Mouse (Mus musculus): Measurements from ENCODE around the gene H2-Aa. TPM values are rescaled to one million over a fixed set of nuclear protein-coding genes. Genes with fewer than 3 reads are reported as not detected.

H2-Aa gene
- polyA plus RNA-seq, 1 experiment = 508 TPM

GRCm38 (mm10) chr17:34247047-34247446 is 40.6 kb downstream of the H2-Aa start:
- TF ChIP-seq CTCF (IDR thresholded peaks at IDR 0.05; ENCODE audit: insufficient read depth, low read depth, low read length) (no peak), POLR2A (IDR thresholded peaks at IDR 0.05; ENCODE audit: insufficient read depth, low read depth, low read length) (no peak)
- WGBS = 90% methylated on average over 3 of the region's 3 CpGs
- H3K4me3 ChIP-seq (ENCODE audit: insufficient read depth, low read depth, low read length) = no peak overlapping the region

DNA sequence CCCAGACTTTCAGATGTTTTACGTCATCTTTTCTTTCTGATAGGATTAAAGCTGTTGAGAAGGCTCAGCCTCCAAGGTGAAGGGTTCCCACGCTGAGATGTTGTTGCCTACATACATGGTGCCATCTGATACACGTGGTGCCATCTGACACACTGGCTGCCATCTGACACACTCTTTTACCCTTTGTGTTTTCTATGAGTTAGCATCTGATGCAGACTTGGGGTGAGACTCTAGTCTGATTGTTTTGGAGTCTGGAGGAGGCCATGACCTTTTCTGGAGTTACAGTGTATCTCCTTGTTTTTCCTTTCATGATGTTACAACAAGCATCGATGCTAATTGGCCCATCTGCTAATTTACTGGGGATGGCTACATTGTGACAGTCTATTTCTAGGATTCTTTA is 43.0 kb downstream of the H2-Aa start:
- no peak overlapping the region for H3K4me3 ChIP-seq (ENCODE audit: insufficient read depth, low read depth, low read length)
- TF ChIP-seq CTCF (IDR thresholded peaks at IDR 0.05; ENCODE audit: insufficient read depth, low read depth, low read length) (no peak), POLR2A (IDR thresholded peaks at IDR 0.05; ENCODE audit: insufficient read depth, low read depth, low read length) (no peak)
- peaks cover 6% of the 10 kb centered on the region; the same call in 1 of the 2 replicates for H3K4me1 ChIP-seq (ENCODE audit: control insufficient read depth, insufficient read depth, low read length)
- WGBS = 58% methylated on average over 4 of the region's 4 CpGs
- no peak overlapping the region for H3K27ac ChIP-seq (ENCODE audit: insufficient read depth, low read depth, low read length)

More at GRCm38 (mm10) chr17:34247047-34247446, 40.6 kb downstream of the H2-Aa start:
- Histone ChIP-seq H3K27ac (ENCODE audit: insufficient read depth, low read depth, low read length) (no peak overlapping the region), H3K4me1 (ENCODE audit: control insufficient read depth, insufficient read depth, low read length) (peaks cover 8% of the 10 kb centered on the region; the same call in 1 of the 2 replicates)

DNA sequence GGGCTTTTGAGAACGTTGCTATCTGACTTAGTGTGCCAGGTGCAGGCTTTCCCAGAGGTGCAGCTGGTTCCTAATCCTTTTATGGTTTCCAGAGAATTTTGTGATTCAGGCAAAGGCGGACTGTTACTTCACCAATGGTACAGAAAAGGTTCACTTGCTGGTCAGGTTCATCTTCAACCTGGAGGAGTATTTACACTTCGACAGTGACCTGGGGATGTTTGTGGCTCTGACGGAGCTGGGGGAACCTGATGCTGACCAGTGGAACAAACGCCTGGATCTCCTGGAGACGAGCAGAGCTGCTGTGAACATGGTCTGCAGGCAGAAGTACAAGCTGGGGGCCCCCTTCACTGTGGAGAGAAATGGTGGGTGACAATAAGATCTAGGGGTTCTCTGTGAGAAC is 46.7 kb downstream of the H2-Aa start:
- no peaks in the 10 kb centered on the region for H3K4me1 ChIP-seq (ENCODE audit: control insufficient read depth, insufficient read depth, low read length)
- H3K27ac ChIP-seq (ENCODE audit: insufficient read depth, low read depth, low read length) = no peak overlapping the region
- H3K4me3 ChIP-seq (ENCODE audit: insufficient read depth, low read depth, low read length) = no peak overlapping the region
- no peak for TF ChIP-seq POLR2A (IDR thresholded peaks at IDR 0.05; ENCODE audit: insufficient read depth, low read depth, low read length)
- WGBS = 86% methylated on average over 6 of the region's 6 CpGs

GRCm38 (mm10) chr17:34240366-34240765 is 47.3 kb downstream of the H2-Aa start:
- 66% methylated on average over 3 of the region's 3 CpGs for WGBS
- no peak for TF ChIP-seq POLR2A (IDR thresholded peaks at IDR 0.05; ENCODE audit: insufficient read depth, low read depth, low read length)
- no peak for TF ChIP-seq CTCF (IDR thresholded peaks at IDR 0.05; ENCODE audit: insufficient read depth, low read depth, low read length)
- no peaks in the 10 kb centered on the region for H3K4me1 ChIP-seq (ENCODE audit: control insufficient read depth, insufficient read depth, low read length)

DNA sequence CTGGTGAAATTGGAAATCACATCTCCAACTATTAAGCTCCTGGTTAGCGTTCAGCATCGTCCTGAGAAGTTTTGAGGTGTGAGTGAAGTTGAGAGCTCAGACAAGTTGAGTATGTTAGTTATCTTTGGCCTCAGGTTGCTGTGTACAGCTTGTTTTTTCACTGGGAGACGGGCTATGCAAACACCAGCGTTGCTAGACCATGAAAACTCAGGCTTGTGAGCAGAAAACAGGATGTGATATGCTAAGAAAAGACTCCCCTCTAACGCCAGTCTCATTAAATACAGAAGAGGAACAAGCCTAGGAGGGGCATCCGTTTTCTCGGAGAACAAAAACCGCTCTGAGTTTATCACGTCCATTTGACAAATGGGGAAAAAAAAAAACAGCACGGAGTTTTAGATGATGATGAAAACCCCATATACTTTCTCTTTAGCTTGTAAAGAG is 48.0 kb downstream of the H2-Aa start:
- WGBS = 59% methylated on average over 10 of the region's 10 CpGs
- Histone ChIP-seq H3K4me3 (ENCODE audit: insufficient read depth, low read depth, low read length) (no peak overlapping the region), H3K4me1 (ENCODE audit: control insufficient read depth, insufficient read depth, low read length) (no peaks in the 10 kb centered on the region), H3K27ac (ENCODE audit: insufficient read depth, low read depth, low read length) (no peak overlapping the region)
- TF ChIP-seq POLR2A (IDR thresholded peaks at IDR 0.05; ENCODE audit: insufficient read depth, low read depth, low read length) (no peak), CTCF (IDR thresholded peaks at IDR 0.05; ENCODE audit: insufficient read depth, low read depth, low read length) (no peak)

More at GRCm38 (mm10) chr17:34240366-34240765, 47.3 kb downstream of the H2-Aa start:
- no peak overlapping the region for H3K4me3 ChIP-seq (ENCODE audit: insufficient read depth, low read depth, low read length)
- no peak overlapping the region for H3K27ac ChIP-seq (ENCODE audit: insufficient read depth, low read depth, low read length)

DNA sequence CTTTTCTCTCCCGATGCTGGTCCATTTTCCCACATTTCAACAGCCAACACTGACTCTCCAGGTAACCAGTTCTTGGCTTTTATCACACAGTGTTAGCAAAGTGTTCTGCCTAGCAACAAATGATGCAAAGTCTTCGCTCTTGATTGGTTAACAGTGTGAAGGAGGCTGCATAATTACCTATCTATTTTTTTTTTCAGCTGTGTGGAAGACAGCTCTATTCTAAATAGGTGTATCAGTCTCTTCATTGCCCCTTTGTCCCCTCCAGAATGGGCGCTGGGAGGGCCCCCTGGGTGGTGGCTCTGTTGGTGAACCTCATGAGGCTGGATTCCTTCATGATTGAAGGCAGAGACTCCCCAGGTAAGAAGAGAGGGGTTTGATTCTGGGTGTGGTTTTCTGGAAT is 48.9 kb downstream of the H2-Aa start, which contains the start of gene H2-Ob:
TSS of gene H2-Ob (plus strand) at position 198 of the 400 bp plus-strand sequence.
- Histone ChIP-seq H3K4me1 (ENCODE audit: control insufficient read depth, insufficient read depth, low read length) (no peaks in the 10 kb centered on the region), H3K27ac (ENCODE audit: insufficient read depth, low read depth, low read length) (no peak within 1 kb of the TSS), H3K4me3 (ENCODE audit: insufficient read depth, low read depth, low read length) (no peak within 1 kb of the TSS)
- whole genome bisulfite sequencing = 57% methylated on average over 3 of the region's 3 CpGs
- TF ChIP-seq POLR2A (IDR thresholded peaks at IDR 0.05; ENCODE audit: insufficient read depth, low read depth, low read length) = no peak
- no peak for TF ChIP-seq CTCF (IDR thresholded peaks at IDR 0.05; ENCODE audit: insufficient read depth, low read depth, low read length)

DNA sequence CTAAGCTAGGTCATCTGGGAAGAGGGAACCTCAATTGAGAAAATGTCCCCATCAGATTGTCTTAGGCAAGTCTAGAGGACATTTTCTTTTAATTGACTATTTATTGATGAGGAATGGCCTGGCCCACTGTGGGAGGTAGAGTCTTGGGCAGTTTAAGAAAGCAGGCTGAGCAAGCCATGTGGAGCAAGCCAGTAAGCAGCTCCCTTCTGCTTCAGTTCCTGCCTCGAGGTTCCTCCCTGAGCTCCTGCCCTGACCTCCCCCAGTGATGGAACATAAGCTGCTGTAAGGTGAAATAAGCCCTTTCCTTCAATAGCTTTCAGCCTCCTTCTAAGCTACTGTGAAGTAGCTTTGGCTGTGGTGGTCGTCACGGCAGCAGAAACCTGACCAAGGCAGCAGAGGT is 49.9 kb downstream of the H2-Aa start:
- Histone ChIP-seq H3K4me1 (ENCODE audit: control insufficient read depth, insufficient read depth, low read length) (no peaks in the 10 kb centered on the region), H3K27ac (ENCODE audit: insufficient read depth, low read depth, low read length) (no peak overlapping the region), H3K4me3 (ENCODE audit: insufficient read depth, low read depth, low read length) (no peak overlapping the region)
- WGBS = 76% methylated on average over 3 of the region's 3 CpGs
- TF ChIP-seq POLR2A (IDR thresholded peaks at IDR 0.05; ENCODE audit: insufficient read depth, low read depth, low read length) (no peak), CTCF (IDR thresholded peaks at IDR 0.05; ENCODE audit: insufficient read depth, low read depth, low read length) (no peak)

DNA sequence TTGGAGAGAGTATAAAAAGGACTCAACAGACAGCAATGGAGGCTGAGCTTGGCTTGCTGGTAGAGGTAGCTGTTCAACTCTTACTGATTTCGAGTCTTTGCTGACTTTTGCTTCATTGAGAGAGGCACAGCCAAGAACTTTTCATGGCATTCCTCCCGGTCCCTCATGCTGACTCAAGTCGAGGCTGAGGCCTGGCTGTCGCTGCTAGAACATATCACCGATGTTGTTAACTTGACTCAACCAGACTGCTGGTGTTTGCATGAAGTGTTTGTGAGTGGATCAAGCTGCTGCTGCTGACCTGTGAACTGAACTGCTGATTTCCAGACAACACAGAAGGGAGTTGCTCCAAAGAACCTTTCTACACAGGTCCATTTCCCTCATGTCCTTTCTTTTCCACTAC is 50.9 kb downstream of the H2-Aa start:
- Histone ChIP-seq H3K27ac (ENCODE audit: insufficient read depth, low read depth, low read length) (no peak overlapping the region), H3K4me3 (ENCODE audit: insufficient read depth, low read depth, low read length) (no peak overlapping the region), H3K4me1 (ENCODE audit: control insufficient read depth, insufficient read depth, low read length) (no peaks in the 10 kb centered on the region)
- 86% methylated on average over 5 of the region's 5 CpGs for WGBS
- no peak for TF ChIP-seq CTCF (IDR thresholded peaks at IDR 0.05; ENCODE audit: insufficient read depth, low read depth, low read length)
- no peak for TF ChIP-seq POLR2A (IDR thresholded peaks at IDR 0.05; ENCODE audit: insufficient read depth, low read depth, low read length)

DNA sequence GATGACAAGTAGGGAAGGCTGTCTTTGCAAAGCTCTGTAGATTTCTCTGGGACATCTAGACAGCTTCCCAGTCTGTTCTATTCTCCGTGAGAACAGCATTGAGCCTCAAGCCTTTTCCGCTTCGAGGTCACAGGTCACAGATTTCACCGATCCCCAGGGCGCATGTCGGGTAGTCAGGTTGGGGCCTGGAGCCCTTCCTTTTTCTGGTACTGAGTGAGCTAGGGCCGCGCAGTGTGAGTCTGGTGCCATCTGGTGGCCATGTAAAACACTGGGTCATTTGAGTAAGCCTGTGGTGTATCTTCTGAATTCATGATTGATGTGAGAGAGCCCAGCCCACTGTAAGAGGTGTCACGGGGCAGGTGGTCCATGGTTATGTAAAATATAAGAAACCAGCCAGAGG is 52.7 kb downstream of the H2-Aa start:
- Histone ChIP-seq H3K4me1 (ENCODE audit: control insufficient read depth, insufficient read depth, low read length) (no peaks in the 10 kb centered on the region), H3K4me3 (ENCODE audit: insufficient read depth, low read depth, low read length) (no peak overlapping the region), H3K27ac (ENCODE audit: insufficient read depth, low read depth, low read length) (no peak overlapping the region)
- 32% methylated on average over 9 of the region's 9 CpGs for WGBS
- TF ChIP-seq POLR2A (IDR thresholded peaks at IDR 0.05; ENCODE audit: insufficient read depth, low read depth, low read length) = no peak
- TF ChIP-seq CTCF (IDR thresholded peaks at IDR 0.05; ENCODE audit: insufficient read depth, low read depth, low read length) = peak; percentile 52; the same call in 1 of the 2 replicates

Other genes starting within 250 kb of the H2-Aa start
- gene Col11a2, start 248.4 kb downstream of the H2-Aa start, polyA plus RNA-seq (2012; ENCODE audit: insufficient read depth, insufficient read length, low replicate concordance, missing spikeins) = not detected in 2 replicates
- not detected in 2 replicates for gene H2-Oa, start 195.5 kb downstream of the H2-Aa start, polyA plus RNA-seq (2012; ENCODE audit: insufficient read depth, insufficient read length, low replicate concordance, missing spikeins)
- not detected in 2 replicates for gene H2-DMa, start 168.3 kb downstream of the H2-Aa start, polyA plus RNA-seq (2012; ENCODE audit: insufficient read depth, insufficient read length, low replicate concordance, missing spikeins)
- gene Brd2, start 165.2 kb downstream of the H2-Aa start, polyA plus RNA-seq (2012; ENCODE audit: insufficient read depth, insufficient read length, low replicate concordance, missing spikeins) = 233 TPM in 1 of 2 replicates, not detected in the other
- not detected in 2 replicates for gene H2-DMb2, start 144.5 kb downstream of the H2-Aa start, polyA plus RNA-seq (2012; ENCODE audit: insufficient read depth, insufficient read length, low replicate concordance, missing spikeins)
- not detected in 2 replicates for gene H2-DMb1, start 134.8 kb downstream of the H2-Aa start, polyA plus RNA-seq (2012; ENCODE audit: insufficient read depth, insufficient read length, low replicate concordance, missing spikeins)
- gene Tap1, start 100.3 kb downstream of the H2-Aa start, polyA plus RNA-seq (2012; ENCODE audit: insufficient read depth, insufficient read length, low replicate concordance, missing spikeins) = not detected in 2 replicates
- gene Psmb9, start 100.1 kb downstream of the H2-Aa start, polyA plus RNA-seq (2012; ENCODE audit: insufficient read depth, insufficient read length, low replicate concordance, missing spikeins) = 272 TPM in 1 of 2 replicates, not detected in the other
- gene Psmb8, start 90.1 kb downstream of the H2-Aa start, polyA plus RNA-seq (2012; ENCODE audit: insufficient read depth, insufficient read length, low replicate concordance, missing spikeins) = not detected in 2 replicates
- 159 TPM in 1 of 2 replicates, not detected in the other for gene Tap2, start 84.3 kb downstream of the H2-Aa start, polyA plus RNA-seq (2012; ENCODE audit: insufficient read depth, insufficient read length, low replicate concordance, missing spikeins)
- not detected in 2 replicates for gene H2-Ob, start 48.9 kb downstream of the H2-Aa start, polyA plus RNA-seq (2012; ENCODE audit: insufficient read depth, insufficient read length, low replicate concordance, missing spikeins)
- not detected in 2 replicates for gene H2-Ab1, start 30.1 kb downstream of the H2-Aa start, polyA plus RNA-seq (2012; ENCODE audit: insufficient read depth, insufficient read length, low replicate concordance, missing spikeins)
- gene H2-Eb1, start 18.0 kb upstream of the H2-Aa start, polyA plus RNA-seq (2012; ENCODE audit: insufficient read depth, insufficient read length, low replicate concordance, missing spikeins) = 452 TPM in 1 of 2 replicates, not detected in the other
- not detected in 2 replicates for gene H2-Eb2, start 37.8 kb upstream of the H2-Aa start, polyA plus RNA-seq (2012; ENCODE audit: insufficient read depth, insufficient read length, low replicate concordance, missing spikeins)
- not detected in 2 replicates for gene Btnl2, start 67.0 kb upstream of the H2-Aa start, polyA plus RNA-seq (2012; ENCODE audit: insufficient read depth, insufficient read length, low replicate concordance, missing spikeins)
- gene Btnl1, start 89.3 kb upstream of the H2-Aa start, polyA plus RNA-seq (2012; ENCODE audit: insufficient read depth, insufficient read length, low replicate concordance, missing spikeins) = not detected in 2 replicates
- gene BC051142, start 111.0 kb upstream of the H2-Aa start, polyA plus RNA-seq (2012; ENCODE audit: insufficient read depth, insufficient read length, low replicate concordance, missing spikeins) = not detected in 2 replicates
- not detected in 2 replicates for gene Btnl4, start 189.5 kb upstream of the H2-Aa start, polyA plus RNA-seq (2012; ENCODE audit: insufficient read depth, insufficient read length, low replicate concordance, missing spikeins)
- not detected in 2 replicates for gene Btnl6, start 229.5 kb upstream of the H2-Aa start, polyA plus RNA-seq (2012; ENCODE audit: insufficient read depth, insufficient read length, low replicate concordance, missing spikeins)

All from olfactory bulb, adult 2 months (tissue).